Mouse (Mus musculus): ENCODE data around the gene Rrnad1. TPM values are rescaled to one million over a fixed set of nuclear protein-coding genes. Genes with fewer than 3 reads are reported as not detected.

Gene Rrnad1
- polyA plus RNA-seq (2014; fragmentation: Illumina TruSeq; extraction: RNeasy Lipid Tissue Mini Kit (QIAGEN cat#74804); ENCODE audit: insufficient read depth, low read depth, low replicate concordance), result 10.1 TPM

DNA sequence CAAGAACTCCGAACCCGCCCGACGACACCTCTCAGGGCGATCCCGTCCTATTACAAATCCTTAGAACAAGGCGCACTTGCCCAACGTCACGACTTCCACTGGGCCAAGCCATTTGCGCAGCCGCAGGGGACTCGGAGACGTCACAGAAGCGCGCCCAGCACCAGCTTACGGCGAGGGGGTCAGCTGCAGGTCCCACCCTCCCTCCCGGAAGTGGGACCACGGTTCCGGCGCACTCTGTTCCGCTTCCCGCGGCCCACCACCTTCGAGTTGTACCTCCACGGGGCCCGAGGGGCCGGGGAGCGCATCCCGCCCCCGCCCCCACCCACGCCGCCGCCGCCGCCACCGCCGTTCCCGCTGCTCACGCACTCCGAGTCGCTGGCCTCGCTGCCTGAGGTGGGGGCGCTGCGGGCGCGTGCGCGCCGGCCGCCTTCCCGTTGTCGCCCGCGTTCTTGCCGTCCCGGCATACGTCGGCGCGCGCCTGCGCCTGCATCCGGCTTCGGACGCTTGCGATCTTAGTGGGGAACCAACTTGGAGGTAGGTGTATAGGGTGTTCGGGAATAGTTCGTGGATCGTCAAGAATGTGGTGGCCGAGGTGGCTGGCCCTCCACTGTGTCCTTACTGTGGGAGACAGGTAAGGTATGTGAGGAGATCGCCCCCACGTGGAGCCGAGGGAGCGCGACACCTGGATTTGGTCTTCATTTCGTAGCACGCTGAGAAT, at the start of gene Rrnad1, which contains the start of gene Isg20l2:
Rrnad1 (minus strand) TSS at position 640 of the 718 bp plus-strand sequence.
Isg20l2 (plus strand) TSS at position 237 of the 718 bp plus-strand sequence.

GRCm38 (mm10) chr3:87970939-87971488, 40.5 kb upstream of the Rrnad1 start, which contains the start of gene Nes:
Gene Nes (plus strand): TSS chr3:87971078.

GRCm38 (mm10) chr3:87948378-87949265, 18.1 kb upstream of the Rrnad1 start, which contains the start of gene Crabp2:
Gene Crabp2 (plus strand): TSS chr3:87948666.

GRCm38 (mm10) chr3:87919336-87920108, 11.0 kb downstream of the Rrnad1 start, which contains the start of gene Mrpl24:
Gene Mrpl24 (plus strand): TSS chr3:87919506.

GRCm38 (mm10) chr3:87905880-87906485, 24.5 kb downstream of the Rrnad1 start, which contains the start of gene Hdgf:
Gene Hdgf (plus strand): TSS chr3:87906321.

DNA sequence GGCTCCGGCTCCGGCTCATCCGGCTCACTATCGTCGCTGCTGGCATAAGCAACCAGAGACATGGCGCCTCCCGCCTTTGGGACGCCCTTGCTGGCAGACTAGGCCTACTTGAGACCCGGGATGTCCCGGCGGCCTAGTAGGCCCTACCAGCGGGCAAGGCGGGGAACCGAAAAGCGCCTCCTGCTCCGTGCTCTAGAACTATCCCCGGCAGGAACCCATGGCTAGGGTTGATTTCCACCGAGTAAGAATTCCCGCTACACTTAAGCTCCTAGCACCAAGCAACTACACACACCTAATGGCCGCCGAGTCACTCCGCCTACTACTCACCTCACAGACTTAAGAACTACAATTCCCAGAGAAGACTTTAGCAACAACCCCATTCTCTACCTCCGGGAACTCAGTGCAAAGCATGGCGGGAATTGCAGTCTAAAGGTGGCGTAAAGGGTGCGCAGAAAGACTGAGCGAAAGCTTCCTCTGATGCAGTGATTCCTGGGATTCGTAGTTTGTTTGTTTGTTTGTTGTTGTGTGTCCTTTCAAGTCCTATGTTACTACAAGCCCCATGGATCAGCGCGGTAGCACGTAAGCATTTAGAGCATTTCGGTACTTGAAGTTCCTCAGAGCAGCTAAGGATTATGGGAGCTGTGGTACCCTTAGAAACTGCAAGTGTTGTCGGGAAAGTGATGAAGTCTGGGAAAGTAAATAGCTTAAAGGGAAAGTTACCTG, 45.1 kb downstream of the Rrnad1 start, which contains the start of gene Prcc:
Prcc (minus strand) TSS at position 328 of the 723 bp plus-strand sequence.

Other genes starting within 250 kb of the Rrnad1 start
- gene Lrrc71, start 182.1 kb downstream of the Rrnad1 start, polyA plus RNA-seq (2014; fragmentation: Illumina TruSeq; extraction: RNeasy Lipid Tissue Mini Kit (QIAGEN cat#74804); ENCODE audit: insufficient read depth, low read depth, low replicate concordance), result 5.1 TPM
- gene Ntrk1, start 135.6 kb downstream of the Rrnad1 start, polyA plus RNA-seq (2014; fragmentation: Illumina TruSeq; extraction: RNeasy Lipid Tissue Mini Kit (QIAGEN cat#74804); ENCODE audit: insufficient read depth, low read depth, low replicate concordance), result 0.51 TPM
- gene Insrr, start 133.8 kb downstream of the Rrnad1 start, polyA plus RNA-seq (2014; fragmentation: Illumina TruSeq; extraction: RNeasy Lipid Tissue Mini Kit (QIAGEN cat#74804); ENCODE audit: insufficient read depth, low read depth, low replicate concordance), result not detected
- gene Pear1, start 106.4 kb downstream of the Rrnad1 start, polyA plus RNA-seq (2014; fragmentation: Illumina TruSeq; extraction: RNeasy Lipid Tissue Mini Kit (QIAGEN cat#74804); ENCODE audit: insufficient read depth, low read depth, low replicate concordance), result 18.4 TPM
- 1.9 TPM for gene Sh2d2a, start 84.0 kb downstream of the Rrnad1 start, polyA plus RNA-seq (2014; fragmentation: Illumina TruSeq; extraction: RNeasy Lipid Tissue Mini Kit (QIAGEN cat#74804); ENCODE audit: insufficient read depth, low read depth, low replicate concordance)
- 23.4 TPM for gene Prcc, start 45.1 kb downstream of the Rrnad1 start, polyA plus RNA-seq (2014; fragmentation: Illumina TruSeq; extraction: RNeasy Lipid Tissue Mini Kit (QIAGEN cat#74804); ENCODE audit: insufficient read depth, low read depth, low replicate concordance)
- 89.3 TPM for gene Hdgf, start 24.4 kb downstream of the Rrnad1 start, polyA plus RNA-seq (2014; fragmentation: Illumina TruSeq; extraction: RNeasy Lipid Tissue Mini Kit (QIAGEN cat#74804); ENCODE audit: insufficient read depth, low read depth, low replicate concordance)
- 108 TPM for gene Mrpl24, start 11.2 kb downstream of the Rrnad1 start, polyA plus RNA-seq (2014; fragmentation: Illumina TruSeq; extraction: RNeasy Lipid Tissue Mini Kit (QIAGEN cat#74804); ENCODE audit: insufficient read depth, low read depth, low replicate concordance)
- gene Isg20l2, start 403 bp downstream of the Rrnad1 start, polyA plus RNA-seq (2014; fragmentation: Illumina TruSeq; extraction: RNeasy Lipid Tissue Mini Kit (QIAGEN cat#74804); ENCODE audit: insufficient read depth, low read depth, low replicate concordance), result 12.4 TPM
- not detected for gene Crabp2, start 17.9 kb upstream of the Rrnad1 start, polyA plus RNA-seq (2014; fragmentation: Illumina TruSeq; extraction: RNeasy Lipid Tissue Mini Kit (QIAGEN cat#74804); ENCODE audit: insufficient read depth, low read depth, low replicate concordance)
- 28.8 TPM for gene Nes, start 40.4 kb upstream of the Rrnad1 start, polyA plus RNA-seq (2014; fragmentation: Illumina TruSeq; extraction: RNeasy Lipid Tissue Mini Kit (QIAGEN cat#74804); ENCODE audit: insufficient read depth, low read depth, low replicate concordance)
- gene Bcan, start 69.5 kb upstream of the Rrnad1 start, polyA plus RNA-seq (2014; fragmentation: Illumina TruSeq; extraction: RNeasy Lipid Tissue Mini Kit (QIAGEN cat#74804); ENCODE audit: insufficient read depth, low read depth, low replicate concordance), result 1.6 TPM
- not detected for gene Hapln2, start 96.9 kb upstream of the Rrnad1 start, polyA plus RNA-seq (2014; fragmentation: Illumina TruSeq; extraction: RNeasy Lipid Tissue Mini Kit (QIAGEN cat#74804); ENCODE audit: insufficient read depth, low read depth, low replicate concordance)
- 14.7 TPM for gene Gpatch4, start 112.4 kb upstream of the Rrnad1 start, polyA plus RNA-seq (2014; fragmentation: Illumina TruSeq; extraction: RNeasy Lipid Tissue Mini Kit (QIAGEN cat#74804); ENCODE audit: insufficient read depth, low read depth, low replicate concordance)
- 129 TPM for gene Naxe, start 127.8 kb upstream of the Rrnad1 start, polyA plus RNA-seq (2014; fragmentation: Illumina TruSeq; extraction: RNeasy Lipid Tissue Mini Kit (QIAGEN cat#74804); ENCODE audit: insufficient read depth, low read depth, low replicate concordance)
- gene Ttc24, start 147.6 kb upstream of the Rrnad1 start, polyA plus RNA-seq (2014; fragmentation: Illumina TruSeq; extraction: RNeasy Lipid Tissue Mini Kit (QIAGEN cat#74804); ENCODE audit: insufficient read depth, low read depth, low replicate concordance), result not detected
- 0.18 TPM for gene Iqgap3, start 151.3 kb upstream of the Rrnad1 start, polyA plus RNA-seq (2014; fragmentation: Illumina TruSeq; extraction: RNeasy Lipid Tissue Mini Kit (QIAGEN cat#74804); ENCODE audit: insufficient read depth, low read depth, low replicate concordance)
- 18.9 TPM for gene Mef2d, start 211.7 kb upstream of the Rrnad1 start, polyA plus RNA-seq (2014; fragmentation: Illumina TruSeq; extraction: RNeasy Lipid Tissue Mini Kit (QIAGEN cat#74804); ENCODE audit: insufficient read depth, low read depth, low replicate concordance)

Data from lung, adult 10 weeks (tissue).